Comparison of ENCODE assay signal across 27 mouse cellular contexts in genomic region chr6:50232984-50233383, GRCm38 (mm10). TPM values are rescaled to one million over a fixed set of nuclear protein-coding genes. Genes with fewer than 3 reads are reported as not detected.
DNase-seq lines count a peak whose midpoint lies in the region; ATAC-seq and TF ChIP-seq lines count a peak whose summit lies in the region.
"Had no signal": no experiment of that assay in that cellular context is flagged by ENCODE, and none has a peak within 500 bp of the region (broad histone marks: within the 10 kb centered on the region; RNA-seq: fewer than 3 reads in every experiment).

No protein-coding gene starts in this region.

- TF ChIP-seq CTCF in liver, embryonic 14.5 days (IDR thresholded peaks at IDR 0.05; ENCODE audit: low read depth): 0 out of 2 replicates have a peak, but pooled peaks have one; percentile 10

- intact Hi-C loops in heart, postnatal 14 days (cut with DNase I): no loop called here

- H3K9me3 ChIP-seq in liver, embryonic 14.5 days (ENCODE audit: control insufficient read depth, low read length): no peaks in the 10 kb centered on the region
- H3K9me3 ChIP-seq in liver, embryonic 11.5 days (ENCODE audit: control insufficient read depth, low read length): no peaks in the 10 kb centered on the region
- H3K9me3 ChIP-seq: embryonic facial prominence, embryonic 13.5 days; kidney, embryonic 15.5 days; liver, embryonic 13.5 days; lung, embryonic 15.5 days; megakaryocyte, embryonic 14.5 days; midbrain, embryonic 13.5 days; neural tube, embryonic 15.5 days; stomach, embryonic 15.5 days had no signal

- H3K4me2 ChIP-seq in liver, embryonic 14.5 days (ENCODE audit: low read depth): no peak overlapping the region
- no peak overlapping the region for H3K4me2 ChIP-seq in liver, embryonic 11.5 days
- H3K4me2 ChIP-seq: embryonic facial prominence, embryonic 13.5 days; kidney, embryonic 15.5 days; liver, embryonic 13.5 days; lung, embryonic 15.5 days; midbrain, embryonic 13.5 days; neural tube, embryonic 15.5 days; stomach, embryonic 15.5 days had no signal

- H3K36me3 ChIP-seq in liver, embryonic 14.5 days (replicated peaks; ENCODE audit: control insufficient read depth, insufficient read depth, low read depth): no peaks in the 10 kb centered on the region
- no peaks in the 10 kb centered on the region for H3K36me3 ChIP-seq in liver, embryonic 11.5 days (ENCODE audit: control insufficient read depth, insufficient read depth, low read length)
- H3K36me3 ChIP-seq: embryonic facial prominence, embryonic 13.5 days; kidney, embryonic 15.5 days; liver, embryonic 13.5 days; lung, embryonic 15.5 days; neural tube, embryonic 15.5 days; stomach, embryonic 15.5 days had no signal

- WGBS in liver, embryonic 14.5 days (ENCODE audit: insufficient replicate concordance): 25% methylated on average over 1 of the region's 1 CpGs
- 48% methylated on average over 1 of the region's 1 CpGs for WGBS in liver, embryonic 11.5 days

- no peaks in the 10 kb centered on the region for H3K27me3 ChIP-seq in liver, embryonic 14.5 days (ENCODE audit: control insufficient read depth, insufficient read depth, low read length)
- H3K27me3 ChIP-seq in liver, embryonic 11.5 days (replicated peaks; ENCODE audit: control insufficient read depth, insufficient read depth, low read length): no peaks in the 10 kb centered on the region
- H3K27me3 ChIP-seq: embryonic facial prominence, embryonic 13.5 days; kidney, embryonic 15.5 days; liver, embryonic 13.5 days; lung, embryonic 15.5 days; megakaryocyte, embryonic 14.5 days; midbrain, embryonic 13.5 days; neural tube, embryonic 15.5 days; stomach, embryonic 15.5 days had no signal

- no peak for ATAC-seq in liver, embryonic 14.5 days (ENCODE audit: insufficient read depth)
- ATAC-seq in liver, embryonic 11.5 days (replicated peaks; ENCODE audit: low FRiP score): no peak
- ATAC-seq: forebrain, postnatal 0 days; midbrain, embryonic 13.5 days had no signal

- no peak overlapping the region for H3K9ac ChIP-seq in liver, embryonic 14.5 days (replicated peaks)
- H3K9ac ChIP-seq in liver, embryonic 11.5 days (ENCODE audit: low read depth, low read length): no peak overlapping the region
- H3K9ac ChIP-seq: embryonic facial prominence, embryonic 13.5 days; forebrain, postnatal 0 days; kidney, embryonic 15.5 days; liver, embryonic 13.5 days; lung, embryonic 15.5 days; midbrain, embryonic 13.5 days; neural tube, embryonic 15.5 days; stomach, embryonic 15.5 days had no signal

- no peak overlapping the region for H3K4me3 ChIP-seq in liver, embryonic 14.5 days (ENCODE audit: insufficient read depth in 1 of 2, low read depth in 2 of 2, low read length in 2 of 2)
- H3K4me3 ChIP-seq in liver, embryonic 11.5 days (ENCODE audit: low read depth, low read length): no peak overlapping the region
- H3K4me3 ChIP-seq: embryonic facial prominence, embryonic 13.5 days; kidney, embryonic 15.5 days; liver, embryonic 13.5 days; lung, embryonic 15.5 days; megakaryocyte, embryonic 14.5 days; midbrain, embryonic 13.5 days; neural tube, embryonic 15.5 days; stomach, embryonic 15.5 days had no signal

- H3K4me1 ChIP-seq in liver, embryonic 14.5 days (replicated peaks; ENCODE audit: control insufficient read depth in 2 of 2, insufficient read depth in 2 of 2, low read length in 1 of 2): no peaks in the 10 kb centered on the region
- no peaks in the 10 kb centered on the region for H3K4me1 ChIP-seq in liver, embryonic 11.5 days (replicated peaks; ENCODE audit: control insufficient read depth, insufficient read depth, low read length)
- H3K4me1 ChIP-seq: embryonic facial prominence, embryonic 13.5 days; kidney, embryonic 15.5 days; liver, embryonic 13.5 days; lung, embryonic 15.5 days; neural tube, embryonic 15.5 days; stomach, embryonic 15.5 days had no signal

- H3K27ac ChIP-seq in liver, embryonic 14.5 days: no peak overlapping the region
- no peak overlapping the region for H3K27ac ChIP-seq in liver, embryonic 11.5 days (ENCODE audit: low read depth, low read length)
- H3K27ac ChIP-seq: embryonic facial prominence, embryonic 13.5 days; kidney, embryonic 15.5 days; liver, embryonic 13.5 days; lung, embryonic 15.5 days; midbrain, embryonic 13.5 days; neural tube, embryonic 15.5 days; stomach, embryonic 15.5 days had no signal

- no peak for TF ChIP-seq EP300 in liver, embryonic 14.5 days (IDR thresholded peaks at IDR 0.05; ENCODE audit: low read depth)

- DNase-seq in heart, adult 11 months: peak; percentile 74
- DNase-seq in heart, postnatal 14 days: no peak
- no peak for DNase-seq in liver, embryonic 14.5 days (ENCODE audit: low read depth in 3 of 3, low spot score in 3 of 3)
- DNase-seq in liver, embryonic 11.5 days (ENCODE audit: low spot score): no peak
- DNase-seq in urinary bladder, postnatal 14 days (ENCODE audit: low spot score): peak; percentile 10
- DNase-seq in urinary bladder, postnatal 25 days (ENCODE audit: low spot score): no peak
- DNase-seq in ovary, postnatal 10 days (ENCODE audit: low spot score): no peak
- DNase-seq in adrenal gland, postnatal 25 days: no peak
- DNase-seq: adrenal gland, postnatal 14 days; cerebellum, adult 11-12 months; cerebellum, postnatal 10 days; forebrain, postnatal 0 days; gastrocnemius, postnatal 10 days; kidney, adult 11 months; layer of hippocampus, postnatal 36 days; left cerebral cortex, postnatal 4 days; liver, embryonic 13.5 days; lung, postnatal 4 days; right cerebral cortex, postnatal 25 days; thymus, postnatal 14 days had no signal

RNA-seq across cellular contexts. Expression of gene Gsdme, which starts 30.7 kb away (rescaled TPM):
- under 1 TPM; 0.31 to 0.44 TPM for total RNA-seq in heart, postnatal 14 days (2021)
- 0.57 and 0.70 TPM in 2 replicates for polyA plus RNA-seq in liver, embryonic 14.5 days (2012; rRNA removed)
- polyA plus RNA-seq in liver, embryonic 14.5 days (2014; fragmentation: Nextera tagmentation; extraction: Ambion mirVana): 9.2 and 9.5 TPM in 2 replicates
- 28.6 and 30.2 TPM in 2 replicates for polyA plus RNA-seq in liver, embryonic 11.5 days (2014; fragmentation: Nextera tagmentation; extraction: Ambion mirVana)
- 2.0 TPM in 2 replicates for total RNA-seq in adrenal gland, postnatal 25 days (2021)

Comparison
In these comparisons a context has a peak if more than half of its experiments do, and no peak if none do; other contexts are left out.
1. DNase-seq: peak in heart, adult 11 months (single experiment) and urinary bladder, postnatal 14 days (single experiment); none in heart, postnatal 14 days (0 of 2), liver, embryonic 14.5 days (0 of 3), liver, embryonic 11.5 days (single experiment), urinary bladder, postnatal 25 days (single experiment), ovary, postnatal 10 days (single experiment) and adrenal gland, postnatal 25 days (single experiment).